Mouse (Mus musculus) hindbrain, embryonic 11.5 days (tissue): ENCODE measurements around the gene Nek8. TPM values are rescaled to one million over a fixed set of nuclear protein-coding genes. Genes with fewer than 3 reads are reported as not detected.

Source experiments
- ATAC-seq: fragments of 200-750 bp; cut with Nextera tagmentation; 2 replicates; pipeline ENCODE4 v1.8.0; 2017; ENCODE audit warnings: mild to moderate bottlenecking, moderate TSS enrichment, moderate library complexity; ENCODE audit not compliant: low FRiP score
- DNase-seq: peaks from one replicate; pipeline ENCODE4 v3.0.0-alpha.2; 2015; ENCODE audit warnings: low spot score
- H3K27ac ChIP-seq: fragments of 300-500 bp; sonication (generic); 2 replicates; pipeline ENCODE4 v1.5.1; 2014; ENCODE audit warnings: mild to moderate bottlenecking, low read depth, low read length
- H3K27me3 ChIP-seq: fragments of 300-500 bp; sonication (generic); 2 replicates; pipeline ENCODE4 v1.6.1; 2014; ENCODE audit warnings: mild to moderate bottlenecking, low read length, moderate library complexity, mixed read lengths; ENCODE audit not compliant: control insufficient read depth, insufficient read depth
- H3K36me3 ChIP-seq: fragments of 300-500 bp; sonication (generic); 2 replicates; pipeline ENCODE4 v1.6.1; 2014; ENCODE audit warnings: mild to moderate bottlenecking, low read length, moderate library complexity, mixed read lengths; ENCODE audit not compliant: control insufficient read depth, insufficient read depth
- H3K4me1 ChIP-seq: fragments of 300-500 bp; sonication (generic); replicated peaks from 2 replicates; pipeline ENCODE4 v1.6.1; 2014; ENCODE audit warnings: low read length, mixed read lengths; ENCODE audit not compliant: control insufficient read depth, insufficient read depth
- H3K4me2 ChIP-seq: fragments of 300-500 bp; sonication (generic); replicated peaks from 2 replicates; pipeline ENCODE4 v1.6.1; 2014; ENCODE audit warnings: mild to moderate bottlenecking, low read depth, low read length
- H3K4me3 ChIP-seq: fragments of 300-500 bp; sonication (generic); 2 replicates; pipeline ENCODE4 v1.5.1; 2014; ENCODE audit warnings: low read depth, low read length
- H3K9ac ChIP-seq: fragments of 300-500 bp; sonication (generic); 2 replicates; pipeline ENCODE4 v1.6.1; 2014; ENCODE audit warnings: low read depth, low read length
- H3K9me3 ChIP-seq: fragments of 300-500 bp; sonication (generic); 2 replicates; pipeline ENCODE4 v1.6.1; 2016; ENCODE audit warnings: low read length; ENCODE audit not compliant: control insufficient read depth
- WGBS: fragments of 180-500 bp; shearing (Covaris S2); extraction: QIAGEN DNeasy Blood & Tissue Kit; methylation state at CpG from one replicate; pipeline ENCODE4 v1.1.7; 2014; 5-methylcytosine and 5-hydroxymethylcytosine counted together
- polyA plus RNA-seq: library from polyadenylated mRNA; unstranded; fragments of >200 nt; fragmentation: Nextera tagmentation; extraction: Ambion mirVana; gene quantifications from 2 replicates; pipeline ENCODE4 v1.2.1, GENCODE M21; 2014

The Nek8 gene
- polyA plus RNA-seq, 1 experiment from 2014 or later, result 5.2 TPM

DNA sequence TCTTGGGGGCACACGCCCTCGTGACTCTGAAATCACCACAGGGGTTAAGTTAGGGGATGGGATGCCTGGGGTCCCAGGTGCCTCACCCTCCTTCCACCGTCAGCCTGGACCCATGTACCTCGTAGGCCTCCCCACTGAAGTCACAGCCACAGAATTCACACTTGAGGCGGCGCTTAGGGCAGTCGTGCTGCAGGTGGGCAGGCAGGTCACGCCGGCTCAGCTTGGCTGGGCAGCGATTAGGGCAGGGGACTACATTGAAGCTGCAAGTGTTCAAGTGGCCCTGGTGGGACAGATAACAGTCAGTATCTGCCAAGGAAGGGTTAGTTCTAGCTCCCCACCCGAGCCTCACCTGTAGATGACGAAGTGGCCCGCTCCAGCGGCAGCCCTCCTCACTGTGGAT lies 15.3 kb downstream of the Nek8 start:
- no peak for ATAC-seq
- H3K27me3 ChIP-seq, result no peaks in the 10 kb centered on the region
- no peaks in the 10 kb centered on the region for H3K9me3 ChIP-seq
- peaks cover 19% of the 10 kb centered on the region for H3K36me3 ChIP-seq
- no peak overlapping the region for H3K4me2 ChIP-seq
- H3K4me1 ChIP-seq, result peaks cover 13% of the 10 kb centered on the region
- no peak overlapping the region for H3K4me3 ChIP-seq
- H3K27ac ChIP-seq, result no peak overlapping the region
- H3K9ac ChIP-seq, result no peak overlapping the region
- DNase-seq, result no peak
- 93% methylated on average over 14 of the region's 14 CpGs for WGBS

GRCm38 (mm10) chr11:78160675-78161074 lies 15.8 kb downstream of the Nek8 start:
- H3K4me3 ChIP-seq, result no peak overlapping the region
- ATAC-seq, result no peak

GRCm38 (mm10) chr11:78160171-78160570 lies 16.3 kb downstream of the Nek8 start:
- WGBS, result 92% methylated on average over 18 of the region's 18 CpGs
- Histone ChIP-seq H3K9ac (no peak overlapping the region), H3K9me3 (no peaks in the 10 kb centered on the region), H3K27me3 (no peaks in the 10 kb centered on the region), H3K4me3 (no peak overlapping the region), H3K27ac (no peak overlapping the region), H3K4me1 (peaks cover 13% of the 10 kb centered on the region), H3K4me2 (no peak overlapping the region), H3K36me3 (peaks cover 19% of the 10 kb centered on the region)
- ATAC-seq (no peak), DNase-seq (no peak)

More at GRCm38 (mm10) chr11:78160675-78161074, 15.8 kb downstream of the Nek8 start:
- no peak for DNase-seq
- H3K9me3 ChIP-seq, result no peaks in the 10 kb centered on the region
- H3K27ac ChIP-seq, result no peak overlapping the region
- no peak overlapping the region for H3K4me2 ChIP-seq
- H3K4me1 ChIP-seq, result peaks cover 13% of the 10 kb centered on the region
- WGBS, result 85% methylated on average over 3 of the region's 3 CpGs
- H3K27me3 ChIP-seq, result no peaks in the 10 kb centered on the region
- H3K9ac ChIP-seq, result no peak overlapping the region
- H3K36me3 ChIP-seq, result peaks cover 19% of the 10 kb centered on the region

DNA sequence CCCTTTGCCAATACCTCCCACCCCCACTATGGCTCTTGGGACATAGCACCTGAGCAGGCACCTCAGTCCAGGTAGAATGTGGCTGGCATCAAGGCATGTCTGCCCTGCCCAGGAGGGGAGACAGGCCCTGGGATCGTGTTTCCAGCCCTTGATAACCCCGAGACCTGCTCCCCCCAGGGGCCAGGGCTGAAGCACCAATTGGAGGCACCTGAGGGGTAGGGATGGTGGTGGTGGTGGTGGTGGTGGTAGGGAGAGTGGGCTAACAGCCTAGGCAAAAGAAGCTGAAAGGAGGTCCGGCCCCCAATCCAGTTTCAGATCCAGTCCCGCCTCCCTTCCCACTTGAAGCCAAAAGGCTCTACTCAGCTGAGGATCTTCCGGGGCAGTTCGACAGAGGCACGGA lies 16.9 kb downstream of the Nek8 start:
- ATAC-seq, result no peak
- no peak for DNase-seq
- 85% methylated on average over 7 of the region's 7 CpGs for WGBS
- Histone ChIP-seq H3K4me3 (no peak overlapping the region), H3K36me3 (peaks cover 19% of the 10 kb centered on the region), H3K9ac (no peak overlapping the region), H3K27ac (no peak overlapping the region), H3K4me2 (no peak overlapping the region), H3K27me3 (no peaks in the 10 kb centered on the region), H3K9me3 (no peaks in the 10 kb centered on the region), H3K4me1 (peaks cover 13% of the 10 kb centered on the region)

- H3K27me3 ChIP-seq, result no peaks in the 10 kb centered on the region
- no peak overlapping the region for H3K4me3 ChIP-seq
- H3K9me3 ChIP-seq, result no peaks in the 10 kb centered on the region
- H3K36me3 ChIP-seq, result peaks cover 19% of the 10 kb centered on the region
- H3K4me1 ChIP-seq, result peaks cover 13% of the 10 kb centered on the region
- no peak overlapping the region for H3K4me2 ChIP-seq
- ATAC-seq (peak; percentile 17; the same call in 1 of the 2 replicates), DNase-seq (peak; percentile 86)
- no peak overlapping the region for H3K27ac ChIP-seq
- no peak overlapping the region for H3K9ac ChIP-seq
- 33% methylated on average over 2 of the region's 2 CpGs for WGBS
Observed at GRCm38 (mm10) chr11:78159096-78159495, 17.4 kb downstream of the Nek8 start.

- Histone ChIP-seq H3K4me2 (no peak overlapping the region), H3K27ac (no peak overlapping the region), H3K4me1 (peaks cover 2% of the 10 kb centered on the region; the same call in 1 of the 2 replicates), H3K9me3 (no peaks in the 10 kb centered on the region), H3K27me3 (no peaks in the 10 kb centered on the region), H3K9ac (no peak overlapping the region), H3K36me3 (peaks cover 18% of the 10 kb centered on the region), H3K4me3 (no peak overlapping the region)
- ATAC-seq, result no peak
- no peak for DNase-seq
- 82% methylated on average over 6 of the region's 6 CpGs for WGBS
Observed at GRCm38 (mm10) chr11:78156156-78156699, 20.2 kb downstream of the Nek8 start.

- Histone ChIP-seq H3K4me1 (peaks cover 2% of the 10 kb centered on the region; the same call in 1 of the 2 replicates), H3K36me3 (peaks cover 13% of the 10 kb centered on the region), H3K9me3 (no peaks in the 10 kb centered on the region), H3K9ac (no peak overlapping the region), H3K4me2 (no peak overlapping the region), H3K4me3 (no peak overlapping the region), H3K27me3 (no peaks in the 10 kb centered on the region), H3K27ac (no peak overlapping the region)
- WGBS, result 85% methylated on average over 5 of the region's 5 CpGs
- ATAC-seq (no peak), DNase-seq (no peak)
Observed at GRCm38 (mm10) chr11:78155674-78156073, 20.8 kb downstream of the Nek8 start.

DNA sequence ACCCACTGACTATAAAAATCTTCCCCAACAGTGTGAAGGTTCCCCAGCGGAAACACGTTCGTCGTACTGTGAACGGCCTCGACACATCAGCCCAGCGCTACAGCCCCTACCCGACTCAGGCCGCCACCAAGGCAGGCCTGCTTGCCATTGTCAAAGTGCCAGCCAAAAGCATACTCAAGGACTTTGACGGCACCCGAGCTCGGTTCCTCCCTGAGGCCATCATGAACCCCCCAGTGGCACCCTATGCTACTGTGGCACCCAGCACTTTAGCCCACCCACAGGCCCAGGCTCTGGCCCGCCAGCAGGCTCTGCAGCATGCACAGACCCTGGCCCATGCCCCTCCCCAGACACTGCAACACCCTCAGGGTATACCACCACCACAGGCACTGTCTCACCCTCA lies 22.7 kb downstream of the Nek8 start:
- ATAC-seq (0 out of 2 replicates have a peak, but pooled peaks have one; percentile 30), DNase-seq (no peak)
- Histone ChIP-seq H3K36me3 (peaks cover 11% of the 10 kb centered on the region), H3K9me3 (no peaks in the 10 kb centered on the region), H3K27me3 (no peaks in the 10 kb centered on the region), H3K9ac (no peak overlapping the region), H3K4me2 (no peak overlapping the region), H3K4me3 (no peak overlapping the region), H3K4me1 (no peaks in the 10 kb centered on the region), H3K27ac (no peak overlapping the region)
- WGBS, result 91% methylated on average over 13 of the region's 13 CpGs
